Mouse (Mus musculus) neutrophil, adult 5-6 weeks (primary cell): ENCODE results near the gene Psmc4. TPM values are rescaled to one million over a fixed set of nuclear protein-coding genes. Genes with fewer than 3 reads are reported as not detected.

ENCODE experiments used
- ATAC-seq: fragments of 151-379, 151-347 bp; 2 replicates; pipeline ENCODE4 v1.8.0; 2017; ENCODE audit warnings: mild to moderate bottlenecking, moderate TSS enrichment; ENCODE audit not compliant: insufficient number of reproducible peaks, poor library complexity, low FRiP score, severe bottlenecking; ENCODE audit errors: extremely low read depth
- total RNA-seq: library from RNA; stranded (forward); fragments of 200-1000 nt; gene quantifications from 2 replicates; pipeline ENCODE4 v1.2.3, GENCODE M21; 2017

The Psmc4 gene
- total RNA-seq = 102 and 105 TPM in 2 replicates

GRCm38 (mm10) chr7:28049476-28050409, at the start of gene Psmc4:
TSS of gene Psmc4 (minus strand) at chr7:28050101.
- peak; percentile 98 for ATAC-seq

DNA sequence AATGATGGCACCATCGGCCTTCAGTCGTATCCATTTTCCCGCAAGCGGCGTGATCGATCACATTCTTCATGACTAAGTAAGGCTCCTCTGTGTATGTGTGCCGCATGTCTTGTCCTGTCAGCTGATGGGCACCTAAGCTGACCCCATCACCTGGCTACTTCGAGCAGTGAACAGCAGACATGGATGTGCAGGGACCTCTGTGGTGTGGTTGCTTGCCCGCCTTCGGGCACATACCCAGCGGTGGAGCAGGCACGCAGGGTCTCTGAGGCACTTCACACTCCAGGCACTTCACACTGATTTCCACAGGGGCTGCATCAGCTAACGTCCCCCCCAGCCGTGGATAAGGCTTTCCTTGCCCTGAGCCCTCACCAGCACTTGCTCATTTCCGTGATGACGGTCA, 49.2 kb upstream of the Psmc4 start:
- ATAC-seq = no peak

- no peak for ATAC-seq
These were observed 43.6 kb upstream of the Psmc4 start for GRCm38 (mm10) chr7:28093541-28093940.

- ATAC-seq = no peak
These were observed 36.3 kb upstream of the Psmc4 start for GRCm38 (mm10) chr7:28086236-28086635.

DNA sequence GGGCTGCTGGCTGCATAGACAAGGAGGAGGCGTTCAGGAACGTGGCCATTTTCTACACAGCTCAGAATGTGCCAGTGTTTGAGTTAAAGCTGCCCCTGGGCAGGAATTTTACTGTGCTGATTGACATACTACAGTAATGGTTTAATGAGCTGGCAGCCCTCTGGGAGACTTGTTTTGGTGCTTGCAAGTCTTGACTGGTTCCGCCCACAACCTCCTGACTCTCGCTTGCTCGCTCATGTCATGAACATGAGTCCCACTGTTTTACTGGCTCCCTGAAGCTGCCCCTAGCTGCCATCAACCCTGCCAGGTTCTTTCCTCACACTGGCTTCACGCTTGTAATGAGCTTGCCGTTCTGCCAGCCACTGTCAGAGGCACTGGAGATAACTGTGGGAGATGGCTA, 34.3 kb upstream of the Psmc4 start:
- ATAC-seq = no peak

DNA sequence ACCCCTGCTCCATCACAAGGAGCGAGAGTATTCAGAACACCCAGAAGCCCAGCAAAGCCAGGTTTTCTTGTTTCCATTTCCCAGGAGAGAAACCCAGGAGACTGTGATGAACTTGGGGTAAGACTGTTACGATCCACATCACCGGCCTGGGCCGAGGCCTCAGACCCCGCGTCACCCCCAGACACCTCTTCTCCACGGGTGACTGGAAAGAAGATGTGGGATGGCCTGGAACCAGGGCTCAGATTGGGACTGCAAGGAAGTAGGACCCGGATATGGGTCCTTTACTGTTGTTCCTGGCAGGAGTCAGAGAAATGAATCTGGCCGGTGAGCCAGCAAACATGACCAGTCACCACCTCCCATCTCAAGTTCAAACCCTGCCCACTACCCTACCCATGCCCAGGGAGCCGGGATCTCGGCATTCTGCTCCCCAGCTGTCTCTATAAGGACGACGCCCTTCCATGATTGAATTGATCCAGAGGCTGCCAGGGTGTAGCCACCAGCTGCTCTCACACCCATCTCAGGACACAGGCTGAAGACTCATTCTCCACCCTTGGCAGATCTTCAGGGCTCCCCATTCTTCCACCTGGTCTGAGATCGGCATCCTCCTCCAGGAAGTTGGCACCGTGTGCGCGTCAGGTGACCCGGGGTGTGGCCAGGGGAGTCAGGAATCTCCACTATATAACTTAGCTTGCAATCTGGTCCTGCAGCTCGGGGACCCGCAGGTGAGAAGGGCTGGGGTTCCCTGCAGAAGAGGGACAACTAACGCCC, 20.8 kb upstream of the Psmc4 start, which contains the start of gene Fcgbp:
Gene Fcgbp (plus strand): TSS at position 706 of the 768 bp plus-strand sequence.
- no peak for ATAC-seq

DNA sequence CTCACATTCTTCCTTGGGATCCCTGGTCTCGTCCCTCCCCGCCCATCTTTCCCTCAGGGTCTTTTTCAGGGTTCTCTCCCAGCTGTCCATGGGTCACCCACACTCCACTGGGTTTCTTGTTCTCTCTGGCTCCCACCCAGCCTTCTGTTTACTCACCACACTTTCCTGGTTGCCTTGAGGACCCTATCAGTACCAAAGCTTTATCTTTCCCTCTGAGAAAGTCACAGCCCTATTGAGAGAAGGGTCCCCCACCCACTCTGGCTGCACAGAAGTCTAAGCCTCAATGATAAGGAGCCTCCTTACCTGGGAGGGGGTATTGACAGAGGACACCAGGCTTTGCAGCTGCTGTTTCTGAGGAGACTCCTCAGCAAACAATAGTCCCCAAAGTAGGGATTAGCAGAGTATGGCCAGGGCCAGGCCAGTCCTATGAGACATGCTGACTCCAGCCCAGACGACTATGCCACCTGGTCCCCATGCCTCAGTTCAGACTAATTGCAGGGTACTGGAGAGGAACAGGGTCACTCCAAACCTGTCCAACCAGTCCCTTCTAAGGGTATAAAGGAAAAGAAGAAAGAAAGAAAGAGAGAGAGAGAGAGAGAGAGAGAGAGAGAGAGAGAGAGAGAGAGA, 19.8 kb upstream of the Psmc4 start:
- ATAC-seq = no peak

DNA sequence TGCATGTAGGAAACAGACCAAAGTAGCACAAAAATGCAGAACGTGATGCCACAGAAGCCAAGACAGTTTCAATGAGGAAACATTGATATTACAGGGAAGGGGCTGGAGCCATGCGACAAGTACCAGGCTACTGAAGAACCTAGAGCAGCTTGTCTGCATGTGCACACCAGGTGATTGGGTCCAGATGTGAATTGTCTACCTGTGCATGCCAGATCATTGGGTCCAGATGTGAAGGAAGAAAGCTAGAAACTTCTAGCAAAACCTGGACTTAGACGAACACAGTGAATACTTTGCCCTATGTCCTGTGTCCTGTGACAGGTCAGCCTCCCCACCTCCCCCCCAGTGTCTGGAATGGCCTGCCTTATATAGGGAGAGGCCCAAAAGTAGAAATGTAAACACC, 18.8 kb upstream of the Psmc4 start:
- no peak for ATAC-seq

DNA sequence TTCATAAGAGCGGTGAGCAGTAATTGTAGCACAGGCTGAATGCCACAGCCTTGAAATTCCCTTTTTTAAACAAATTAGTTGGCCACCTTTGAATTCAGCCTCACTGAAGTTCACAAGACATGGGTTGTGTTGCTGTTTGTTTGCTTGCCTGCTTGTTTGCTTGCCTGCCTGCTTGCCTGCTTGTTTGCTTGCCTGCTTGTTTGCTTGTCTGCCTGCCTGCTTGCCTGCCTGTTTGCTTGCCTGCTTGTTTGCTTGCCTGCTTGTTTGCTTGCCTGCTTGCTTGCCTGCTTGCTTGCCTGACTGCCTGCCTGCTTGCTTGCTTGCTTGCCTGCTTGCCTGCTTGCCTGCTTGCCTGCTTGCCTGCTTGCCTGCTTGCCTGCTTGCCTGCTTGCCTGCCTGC, 10.1 kb upstream of the Psmc4 start:
- ATAC-seq = no peak

DNA sequence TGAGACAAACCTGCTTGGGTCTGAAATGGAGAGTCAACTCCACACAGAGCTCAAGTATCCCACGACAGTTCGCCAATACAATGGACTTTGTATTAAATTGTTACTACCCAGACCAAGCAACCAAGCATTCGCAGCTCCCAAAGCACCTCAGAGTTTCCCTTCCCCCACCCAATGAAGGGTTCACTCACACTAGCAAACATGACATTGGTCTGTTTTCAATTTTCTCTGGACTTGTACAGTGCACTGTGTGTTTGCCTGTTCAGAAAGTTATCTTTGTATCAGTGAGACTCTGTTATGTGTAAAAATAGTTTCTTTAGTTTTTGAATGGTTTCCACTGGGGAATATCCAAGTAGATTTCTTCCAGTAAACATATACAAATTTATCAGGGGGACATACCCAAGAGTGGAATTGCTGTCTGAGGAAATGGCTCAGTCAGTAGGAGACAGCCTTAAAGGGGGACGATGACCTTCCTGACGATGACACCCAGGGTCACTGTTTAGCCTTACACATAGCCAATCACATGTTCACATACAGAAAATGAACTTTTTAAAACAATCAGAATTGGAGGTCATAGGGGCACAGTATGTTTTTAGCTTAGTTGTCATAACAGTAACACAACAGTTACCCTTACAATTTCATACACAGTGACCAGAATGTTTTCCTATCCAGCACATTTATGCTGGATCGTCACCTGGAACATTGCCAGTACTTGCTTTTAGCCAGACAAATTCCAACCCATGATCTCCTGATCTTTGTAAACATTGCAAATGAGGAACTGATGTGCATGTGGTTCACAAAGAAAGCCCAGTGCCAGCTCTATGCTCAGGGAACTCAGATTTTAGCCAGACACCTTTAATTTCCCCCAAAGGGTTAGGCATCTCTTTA, 3.4 kb upstream of the Psmc4 start:
- no peak for ATAC-seq

GRCm38 (mm10) chr7:28050584-28050983, 683 bp upstream of the Psmc4 start:
- no peak for ATAC-seq

DNA sequence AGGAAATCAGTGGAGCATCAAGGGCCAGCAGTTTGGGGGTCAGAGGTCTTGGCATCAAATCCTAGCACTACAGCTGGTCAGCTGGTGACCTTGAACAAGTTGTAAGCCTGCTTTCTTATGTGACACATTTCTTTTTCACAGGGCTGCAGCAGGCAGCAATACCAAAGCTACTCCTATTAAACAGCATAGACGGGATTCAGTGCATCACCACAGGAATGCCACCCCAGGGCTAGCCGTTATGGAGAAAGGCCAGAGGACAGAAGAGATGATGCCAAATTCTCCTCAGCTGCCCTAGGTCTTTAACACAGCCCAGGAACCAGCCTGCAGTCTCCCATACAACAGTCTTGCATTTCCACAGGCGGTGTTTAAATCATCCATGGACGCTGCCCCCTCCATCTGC, 5.4 kb downstream of the Psmc4 start:
- ATAC-seq = no peak

DNA sequence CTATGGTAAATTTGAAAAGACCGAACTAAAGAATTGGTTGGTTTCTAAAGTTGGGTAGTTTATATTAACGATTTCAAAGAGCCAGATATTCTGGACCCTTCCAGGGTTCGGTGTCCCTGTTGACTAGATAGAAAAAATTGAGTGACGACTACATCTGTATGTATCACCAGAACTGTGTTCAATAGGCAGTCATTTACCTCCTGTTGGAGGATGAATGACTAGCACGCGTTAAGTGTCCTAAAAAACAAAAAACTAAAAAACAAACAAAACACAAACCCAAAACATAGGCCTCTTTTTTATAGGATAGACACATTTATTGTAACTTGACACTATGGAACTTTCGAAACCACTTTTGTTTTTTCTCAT, 35.5 kb downstream of the Psmc4 start:
- ATAC-seq = no peak

GRCm38 (mm10) chr7:28013549-28014444, 36.1 kb downstream of the Psmc4 start, which contains the start of gene Zfp850:
TSS of gene Zfp850 (minus strand) at chr7:28014115.
- peak; percentile 56 for ATAC-seq

DNA sequence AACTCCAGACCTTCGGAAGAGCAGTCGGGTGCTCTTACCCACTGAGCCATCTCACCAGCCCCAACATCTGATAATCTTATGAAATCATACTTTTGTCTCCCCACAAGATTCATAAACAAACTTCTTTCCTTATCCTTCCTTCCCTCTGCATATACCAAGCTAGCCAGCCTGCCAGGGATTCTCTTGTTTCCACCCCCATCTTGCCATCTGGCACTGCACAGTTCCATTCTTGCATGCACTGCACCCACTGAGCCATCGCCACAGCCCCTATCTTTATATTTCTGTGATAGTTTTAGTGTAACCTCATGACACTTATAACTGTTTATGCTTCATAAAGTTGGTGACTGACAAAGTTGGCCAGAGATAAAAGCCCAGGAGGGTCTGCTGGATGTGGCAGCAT, 39.6 kb downstream of the Psmc4 start:
- ATAC-seq = no peak
